Mouse (Mus musculus) liver, adult 2 months (tissue): ENCODE measurements around the gene Ly6g5c.

ENCODE experiments used
- CTCF ChIP-seq: fragments of 200-500 bp; IDR thresholded peaks from 2 replicates; pipeline ENCODE4 v1.5.1; 2011; ENCODE audit warnings: low read depth, low read length, control low read depth
- POLR2A ChIP-seq: fragments of 200-500 bp; IDR thresholded peaks from 2 replicates; pipeline ENCODE4 v1.6.1; 2011; ENCODE audit warnings: low read length, control low read depth; ENCODE audit not compliant: insufficient read depth; ENCODE audit errors: extremely low read depth

DNA sequence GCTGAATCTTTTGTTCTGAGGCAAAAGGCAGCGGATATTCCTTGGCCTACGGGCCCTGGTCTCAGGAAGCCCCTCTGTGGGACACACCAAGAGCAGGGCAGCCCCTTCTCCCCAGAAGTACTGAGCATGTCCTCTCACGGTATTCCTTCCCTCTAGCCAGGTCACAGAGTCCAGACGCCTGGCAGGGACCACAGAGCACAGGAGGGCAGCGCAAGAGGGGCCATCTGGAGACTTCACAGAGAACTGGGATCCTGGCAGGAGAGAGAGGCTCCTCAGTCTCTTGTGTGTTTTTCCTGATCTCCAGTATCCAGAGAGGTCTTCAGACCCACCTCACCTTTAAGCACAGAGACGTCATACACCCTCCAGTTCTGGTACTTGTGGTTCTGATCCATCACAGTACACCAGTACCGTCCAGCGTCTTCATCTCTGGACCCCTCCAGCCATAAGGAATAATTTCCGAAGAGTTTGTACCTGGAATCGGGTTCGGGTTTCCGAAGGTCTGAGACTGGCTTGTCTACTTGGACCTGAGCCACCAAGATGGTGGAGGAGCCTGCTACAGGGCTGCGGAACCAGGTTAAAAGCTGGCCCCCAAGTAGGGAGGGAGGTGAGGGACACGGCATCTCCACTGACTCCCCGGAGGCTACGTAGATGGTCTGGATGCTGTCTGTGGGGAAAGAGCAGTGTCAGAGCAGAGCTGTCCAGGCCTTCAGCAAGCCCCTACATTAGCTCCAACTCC is 25.1 kb upstream of the Ly6g5c start:
- TF ChIP-seq CTCF (no peak), POLR2A (no peak)
